Comparison of ENCODE assay signal across 23 mouse cellular contexts in the genomic region with DNA sequence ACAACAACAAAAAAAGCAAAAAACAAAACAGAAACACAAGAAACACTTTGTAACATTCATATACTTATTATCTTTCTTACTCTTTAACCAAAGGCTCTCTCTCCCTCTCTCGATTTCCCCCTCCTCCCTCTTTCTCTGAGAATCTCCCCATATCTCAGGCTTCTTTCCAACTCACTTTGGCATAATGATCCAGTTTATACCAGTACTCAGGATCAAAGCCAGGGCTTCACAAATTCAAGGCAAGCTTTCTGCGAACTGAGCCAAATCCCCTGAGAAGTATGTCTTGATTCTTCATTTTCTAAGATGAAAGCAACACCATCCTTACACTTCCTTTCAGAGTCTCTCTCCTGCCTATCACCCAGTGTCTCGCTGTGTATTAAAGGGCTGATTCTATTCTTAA. TPM values are rescaled to one million over a fixed set of nuclear protein-coding genes. Genes with fewer than 3 reads are reported as not detected.
DNase-seq lines count a peak whose midpoint lies in the region; ATAC-seq and TF ChIP-seq lines count a peak whose summit lies in the region.
"Had no signal": no experiment of that assay in that cellular context is flagged by ENCODE, and none has a peak within 500 bp of the region (broad histone marks: within the 10 kb centered on the region; RNA-seq: fewer than 3 reads in every experiment).

No protein-coding gene starts in this region.

- no peaks in the 10 kb centered on the region for H3K36me3 ChIP-seq in forebrain, embryonic 13.5 days (ENCODE audit: poor library complexity, severe bottlenecking)
- H3K36me3 ChIP-seq in forebrain, embryonic 12.5 days (replicated peaks), result no peaks in the 10 kb centered on the region
- no peaks in the 10 kb centered on the region for H3K36me3 ChIP-seq in hindbrain, postnatal 0 days (ENCODE audit: insufficient read depth, low read length)
- no peaks in the 10 kb centered on the region for H3K36me3 ChIP-seq in hindbrain, embryonic 16.5 days (ENCODE audit: control insufficient read depth, insufficient read depth, low read length)
- H3K36me3 ChIP-seq: embryonic facial prominence, embryonic 15.5 days; heart, embryonic 10.5 days; hindbrain, embryonic 13.5 days had no signal

- peaks cover 11% of the 10 kb centered on the region; the same call in 1 of the 2 replicates for H3K4me1 ChIP-seq in forebrain, embryonic 13.5 days
- no peaks in the 10 kb centered on the region for H3K4me1 ChIP-seq in forebrain, embryonic 12.5 days
- no peaks in the 10 kb centered on the region for H3K4me1 ChIP-seq in hindbrain, postnatal 0 days (ENCODE audit: insufficient read depth, low read length)
- no peaks in the 10 kb centered on the region; the same call in 1 of the 2 replicates for H3K4me1 ChIP-seq in hindbrain, embryonic 16.5 days (ENCODE audit: control insufficient read depth, insufficient read depth, low read depth, low read length)
- H3K4me1 ChIP-seq: embryonic facial prominence, embryonic 15.5 days; heart, embryonic 10.5 days; hindbrain, embryonic 13.5 days had no signal

- H3K9me3 ChIP-seq in forebrain, embryonic 13.5 days (replicated peaks), result no peaks in the 10 kb centered on the region
- no peaks in the 10 kb centered on the region for H3K9me3 ChIP-seq in forebrain, embryonic 12.5 days
- H3K9me3 ChIP-seq in hindbrain, postnatal 0 days (ENCODE audit: low read length), result no peaks in the 10 kb centered on the region
- no peaks in the 10 kb centered on the region; the same call in 1 of the 2 replicates for H3K9me3 ChIP-seq in hindbrain, embryonic 16.5 days (ENCODE audit: control insufficient read depth, low read length)
- H3K9me3 ChIP-seq: embryonic facial prominence, embryonic 15.5 days; heart, embryonic 10.5 days; hindbrain, embryonic 13.5 days had no signal

- TF ChIP-seq POLR2A in brain, embryonic 14.5 days (IDR thresholded peaks at IDR 0.05; ENCODE audit: borderline replicate concordance, extremely low read depth, insufficient read depth, insufficient read length, poor library complexity, severe bottlenecking), result no peak

- peak; percentile 46 for DNase-seq in hindbrain, postnatal 0 days (ENCODE audit: low spot score)
- DNase-seq in A20 (ENCODE audit: low read depth, low spot score), result peak; percentile 46
- DNase-seq in brain, embryonic 14.5 days (ENCODE audit: low read depth), result peak; percentile 90
- DNase-seq in embryo, embryonic 9.5 days (ENCODE audit: extremely low spot score), result no peak
- DNase-seq: adrenal gland, adult 2 months; adrenal gland, postnatal 25 days; cerebellum, adult 11-12 months; cerebellum, adult 9-11 months; gastrocnemius, postnatal 36 days; heart, adult 18-20 months; heart, postnatal 10 days had no signal

- ATAC-seq in forebrain, embryonic 13.5 days, result peak; percentile 58; the same call in 1 of the 2 replicates
- ATAC-seq in forebrain, embryonic 12.5 days (ENCODE audit: low FRiP score), result no peak
- ATAC-seq in hindbrain, postnatal 0 days, result no peak
- no peak for ATAC-seq in hindbrain, embryonic 16.5 days
- ATAC-seq in megakaryocyte-erythroid progenitor cell, adult 5-6 weeks (replicated peaks; ENCODE audit: low FRiP score, low TSS enrichment, poor library complexity, severe bottlenecking), result no peak
- ATAC-seq: activated CD4-positive, CD25-positive, alpha-beta regulatory T cell, adult 4 months; intestine, embryonic 16.5 days; Patski had no signal

- H3K27ac ChIP-seq in forebrain, embryonic 13.5 days, result peak overlapping the region; percentile 69
- no peak overlapping the region for H3K27ac ChIP-seq in forebrain, embryonic 12.5 days
- H3K27ac ChIP-seq in hindbrain, postnatal 0 days, result no peak overlapping the region
- no peak overlapping the region for H3K27ac ChIP-seq in hindbrain, embryonic 16.5 days (ENCODE audit: low read depth, low read length)
- H3K27ac ChIP-seq: embryonic facial prominence, embryonic 15.5 days; heart, embryonic 10.5 days; hindbrain, embryonic 13.5 days had no signal

- WGBS in forebrain, embryonic 13.5 days, result 31% methylated on average over 3 of the region's 3 CpGs
- WGBS in forebrain, embryonic 12.5 days, result 55% methylated on average over 3 of the region's 3 CpGs
- WGBS in hindbrain, postnatal 0 days, result 41% methylated on average over 3 of the region's 3 CpGs
- 55% methylated on average over 3 of the region's 3 CpGs for WGBS in hindbrain, embryonic 16.5 days

- no peak for TF ChIP-seq CTCF in hindbrain, postnatal 0 days (IDR thresholded peaks at IDR 0.05; ENCODE audit: low read depth)
- no peak for TF ChIP-seq CTCF in brain, embryonic 14.5 days (IDR thresholded peaks at IDR 0.05; ENCODE audit: borderline replicate concordance, extremely low read depth, insufficient read depth, insufficient read length)

- H3K4me2 ChIP-seq in forebrain, embryonic 13.5 days, result no peak overlapping the region
- no peak overlapping the region for H3K4me2 ChIP-seq in forebrain, embryonic 12.5 days
- no peak overlapping the region for H3K4me2 ChIP-seq in hindbrain, postnatal 0 days (ENCODE audit: low read depth, low read length)
- H3K4me2 ChIP-seq in hindbrain, embryonic 16.5 days (ENCODE audit: low read length), result no peak overlapping the region
- H3K4me2 ChIP-seq: embryonic facial prominence, embryonic 15.5 days; hindbrain, embryonic 13.5 days had no signal

- no peaks in the 10 kb centered on the region for H3K27me3 ChIP-seq in forebrain, embryonic 13.5 days
- no peaks in the 10 kb centered on the region for H3K27me3 ChIP-seq in forebrain, embryonic 12.5 days
- H3K27me3 ChIP-seq in hindbrain, postnatal 0 days (ENCODE audit: insufficient read depth, low read length), result no peaks in the 10 kb centered on the region
- H3K27me3 ChIP-seq in hindbrain, embryonic 16.5 days (replicated peaks; ENCODE audit: control insufficient read depth, insufficient read depth, low read length), result no peaks in the 10 kb centered on the region
- H3K27me3 ChIP-seq: CH12.LX; embryonic facial prominence, embryonic 15.5 days; hindbrain, embryonic 13.5 days had no signal

- H3K9ac ChIP-seq in forebrain, embryonic 13.5 days, result no peak overlapping the region
- no peak overlapping the region for H3K9ac ChIP-seq in forebrain, embryonic 12.5 days
- H3K9ac ChIP-seq in hindbrain, postnatal 0 days (replicated peaks; ENCODE audit: low read length), result no peak overlapping the region
- no peak overlapping the region for H3K9ac ChIP-seq in hindbrain, embryonic 16.5 days (ENCODE audit: low read depth, low read length)
- H3K9ac ChIP-seq: embryonic facial prominence, embryonic 15.5 days; hindbrain, embryonic 13.5 days had no signal

- H3K4me3 ChIP-seq in forebrain, embryonic 13.5 days, result no peak overlapping the region
- H3K4me3 ChIP-seq in forebrain, embryonic 12.5 days (replicated peaks), result no peak overlapping the region
- no peak overlapping the region for H3K4me3 ChIP-seq in hindbrain, postnatal 0 days (ENCODE audit: low read length)
- no peak overlapping the region for H3K4me3 ChIP-seq in hindbrain, embryonic 16.5 days (ENCODE audit: low read length)
- H3K4me3 ChIP-seq: embryonic facial prominence, embryonic 15.5 days; erythroblast, embryonic 14.5 days; heart, embryonic 10.5 days; hindbrain, embryonic 13.5 days had no signal

RNA-seq across cellular contexts. Expression of gene Rps6ka5, which starts 11.7 kb away (rescaled TPM):
- polyA plus RNA-seq in forebrain, embryonic 13.5 days (2015; fragmentation: Nextera tagmentation; extraction: Ambion mirVana), result 7.3 and 8.5 TPM in 2 replicates
- 6.4 and 6.5 TPM in 2 replicates for polyA plus RNA-seq in forebrain, embryonic 12.5 days (2016; fragmentation: Nextera tagmentation; extraction: Ambion mirVana)
- 10.1 and 10.5 TPM in 2 replicates for total RNA-seq in hindbrain, postnatal 0 days (2014; rRNA removed)
- polyA plus RNA-seq in hindbrain, postnatal 0 days (2015; fragmentation: Nextera tagmentation; extraction: Ambion mirVana), result 6.2 and 6.9 TPM in 2 replicates
- 5.7 and 6.4 TPM in 2 replicates for polyA plus RNA-seq in hindbrain, embryonic 16.5 days (2015; fragmentation: Nextera tagmentation; extraction: Ambion mirVana)
- polyA plus RNA-seq in brain, embryonic 14.5 days (2012; rRNA removed), result 9.7 and 11.1 TPM in 2 replicates
- 11.5 and 17.8 TPM in 2 replicates for total RNA-seq in megakaryocyte-erythroid progenitor cell, adult 5-6 weeks (2014; fragmentation: Nextera tagmentation)
- total RNA-seq in megakaryocyte-erythroid progenitor cell, adult 5-6 weeks (2017), result 20.8 and 33.6 TPM in 2 replicates

RNA-seq across cellular contexts. Expression of gene Dglucy, which starts 40.4 kb away (rescaled TPM):
- 1.9 and 2.0 TPM in 2 replicates for polyA plus RNA-seq in forebrain, embryonic 13.5 days (2015; fragmentation: Nextera tagmentation; extraction: Ambion mirVana)
- 1.4 and 2.7 TPM in 2 replicates for polyA plus RNA-seq in forebrain, embryonic 12.5 days (2016; fragmentation: Nextera tagmentation; extraction: Ambion mirVana)
- total RNA-seq in hindbrain, postnatal 0 days (2014; rRNA removed), result 3.8 and 4.8 TPM in 2 replicates
- 3.3 and 3.4 TPM in 2 replicates for polyA plus RNA-seq in hindbrain, postnatal 0 days (2015; fragmentation: Nextera tagmentation; extraction: Ambion mirVana)
- polyA plus RNA-seq in hindbrain, embryonic 16.5 days (2015; fragmentation: Nextera tagmentation; extraction: Ambion mirVana), result 3.2 and 4.5 TPM in 2 replicates
- 2.3 and 3.2 TPM in 2 replicates for polyA plus RNA-seq in brain, embryonic 14.5 days (2012; rRNA removed)
- 1.2 and 4.7 TPM in 2 replicates for total RNA-seq in megakaryocyte-erythroid progenitor cell, adult 5-6 weeks (2014; fragmentation: Nextera tagmentation)
- 2.9 and 7.4 TPM in 2 replicates for total RNA-seq in megakaryocyte-erythroid progenitor cell, adult 5-6 weeks (2017)
- polyA plus RNA-seq: erythroblast, embryonic 14.5 days had no signal
